Mouse (Mus musculus) spleen, adult 2 months (tissue): ENCODE data around the gene Rtl8a. TPM values are rescaled to one million over a fixed set of nuclear protein-coding genes. Genes with fewer than 3 reads are reported as not detected.
"Not testable (repeated sequence)": the region's sequence is repeated elsewhere in the genome, so short reads cannot be mapped to it uniquely, and the experiment has no call there.

ENCODE experiments used
- DNase-seq, 2 experiments: peaks; one replicate each; pipeline versions ENCODE4 v3.0.0 to v3.0.0-alpha.2; 2012 to 2021; ENCODE audit warnings: low spot score in 2 of 2, low read depth in 1 of 2
- H3K27ac ChIP-seq: fragments of 200-500 bp; 2 replicates; pipeline ENCODE4 v1.5.1; 2012; ENCODE audit warnings: low read length, inconsistent platforms; ENCODE audit not compliant: insufficient read depth
- H3K27me3 ChIP-seq: fragments of 200-500 bp; 2 replicates; pipeline ENCODE4 v1.6.1; 2012; ENCODE audit warnings: mild to moderate bottlenecking, moderate library complexity, low read length, inconsistent platforms; ENCODE audit not compliant: control insufficient read depth, insufficient read depth
- H3K36me3 ChIP-seq: fragments of 200-500 bp; 2 replicates; pipeline ENCODE4 v1.6.1; 2012; ENCODE audit warnings: mild to moderate bottlenecking, low read length, inconsistent platforms; ENCODE audit not compliant: control insufficient read depth, insufficient read depth
- H3K4me1 ChIP-seq: fragments of 200-500 bp; 2 replicates; pipeline ENCODE4 v1.6.1; 2011; ENCODE audit warnings: inconsistent platforms; ENCODE audit not compliant: control insufficient read depth, insufficient read depth, insufficient read length
- H3K4me3 ChIP-seq: fragments of 200-500 bp; 2 replicates; pipeline ENCODE4 v1.5.1; 2011; ENCODE audit warnings: mild to moderate bottlenecking, inconsistent platforms; ENCODE audit not compliant: insufficient read depth, insufficient read length; ENCODE audit errors: extremely low read depth
- CTCF ChIP-seq: fragments of 200-500 bp; IDR thresholded peaks from 2 replicates; pipeline ENCODE4 v1.5.1; 2011; ENCODE audit warnings: mild to moderate bottlenecking, inconsistent platforms; ENCODE audit not compliant: insufficient read depth, insufficient read length, insufficient replicate concordance; ENCODE audit errors: extremely low read depth
- POLR2A ChIP-seq: fragments of 200-500 bp; IDR thresholded peaks from 2 replicates; pipeline ENCODE4 v1.6.1; 2011; ENCODE audit warnings: low read depth, low read length, inconsistent platforms
- WGBS: fragments of 180-500 bp; shearing (Covaris S2); methylation state at CpG from one replicate; pipeline ENCODE4 v1.1.7; 2018; 5-methylcytosine and 5-hydroxymethylcytosine counted together
- polyA plus RNA-seq: library from polyadenylated mRNA; depleted of rRNA; stranded (reverse); fragments of >200 nt; gene quantifications from 2 replicates; pipeline ENCODE4 v1.2.3, GENCODE M21; 2012

The Rtl8a gene
- polyA plus RNA-seq, 1 experiment: 42.7 TPM

- Histone ChIP-seq H3K27ac (no peak overlapping the region), H3K27me3 (no peaks in the 10 kb centered on the region), H3K4me3 (no peak overlapping the region), H3K36me3 (no peaks in the 10 kb centered on the region), H3K4me1 (no peaks in the 10 kb centered on the region)
- TF ChIP-seq POLR2A (no peak), CTCF (no peak)
- no peak for DNase-seq
- 75% methylated on average over 6 of the region's 6 CpGs for WGBS
Observed at GRCm38 (mm10) chrX:53645885-53646284, 2.4 kb upstream of the Rtl8a start.

- WGBS: 85% methylated on average over 4 of the region's 4 CpGs
- not testable (repeated sequence) for H3K4me3 ChIP-seq, H3K4me1 ChIP-seq, H3K27ac ChIP-seq, H3K27me3 ChIP-seq, DNase-seq, H3K36me3 ChIP-seq
Observed at GRCm38 (mm10) chrX:53642604-53642979, 890 bp downstream of the Rtl8a start.

- WGBS: 61% methylated on average over 3 of the region's 3 CpGs
- H3K36me3 ChIP-seq, H3K27me3 ChIP-seq, H3K4me3 ChIP-seq, DNase-seq, H3K4me1 ChIP-seq, H3K27ac ChIP-seq: not testable (repeated sequence)
Observed at GRCm38 (mm10) chrX:53638107-53638506, 5.4 kb downstream of the Rtl8a start.

DNA sequence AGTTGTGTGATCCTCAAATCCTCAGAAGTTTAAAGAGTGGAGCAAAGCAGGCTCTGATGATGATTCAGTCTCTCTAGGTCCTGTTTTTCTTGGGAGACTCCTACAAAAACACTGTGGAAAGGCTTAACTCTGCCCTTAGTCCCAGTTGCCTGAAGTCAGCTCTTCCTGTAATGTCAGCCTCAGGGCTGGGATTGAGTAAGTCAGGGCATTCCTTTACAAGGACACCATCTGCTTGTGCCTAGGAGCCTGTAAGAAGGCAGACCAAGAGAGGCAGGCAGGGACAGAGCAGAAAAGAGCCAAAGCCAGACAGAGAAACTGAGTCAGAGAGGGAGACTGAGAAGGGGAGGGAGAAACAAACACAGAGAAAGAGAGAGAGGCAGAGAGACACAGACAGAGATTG lies 32.1 kb downstream of the Rtl8a start:
- H3K27me3 ChIP-seq, H3K27ac ChIP-seq, H3K4me3 ChIP-seq, H3K4me1 ChIP-seq, H3K36me3 ChIP-seq, DNase-seq: not testable (repeated sequence)

- Histone ChIP-seq H3K4me3 (no peak overlapping the region), H3K36me3 (no peaks in the 10 kb centered on the region), H3K27ac (no peak overlapping the region), H3K4me1 (no peaks in the 10 kb centered on the region), H3K27me3 (no peaks in the 10 kb centered on the region)
- 5% methylated on average over 3 of the region's 3 CpGs for WGBS
- TF ChIP-seq POLR2A (no peak), CTCF (no peak)
- DNase-seq: peak; percentile 5 to 32
Observed at GRCm38 (mm10) chrX:53610571-53610970, 32.9 kb downstream of the Rtl8a start.

GRCm38 (mm10) chrX:53608879-53609278 lies 34.6 kb downstream of the Rtl8a start, which contains the start of gene Gm14597:
Gene Gm14597, minus strand, starts transcription at chrX:53608979.
- DNase-seq, H3K27me3 ChIP-seq, H3K4me1 ChIP-seq, H3K36me3 ChIP-seq: not testable (repeated sequence)
- Histone ChIP-seq H3K4me3 (peak within 1 kb of the TSS; percentile 69), H3K27ac (peak within 1 kb of the TSS; percentile 57)
- WGBS: 83% methylated on average over 3 of the region's 4 CpGs

- TF ChIP-seq CTCF (no peak), POLR2A (no peak)
- H3K27me3 ChIP-seq: no peaks in the 10 kb centered on the region
- no peaks in the 10 kb centered on the region for H3K4me1 ChIP-seq
- H3K27ac ChIP-seq: peak overlapping the region; percentile 57
- no peak for DNase-seq
- WGBS: 38% methylated on average over 18 of the region's 18 CpGs
- peak overlapping the region; percentile 69 for H3K4me3 ChIP-seq
- H3K36me3 ChIP-seq: no peaks in the 10 kb centered on the region
Observed at GRCm38 (mm10) chrX:53608122-53608813, 35.2 kb downstream of the Rtl8a start.
